Mouse (Mus musculus) liver, adult (tissue): Measurements from ENCODE around the gene Lasp1.

Experiments used
- GATA4 ChIP-seq: IDR thresholded peaks from 2 replicates; pipeline ENCODE4 v1.6.1; 2014; ENCODE audit warnings: mild to moderate bottlenecking, low read length; ENCODE audit not compliant: insufficient replicate concordance

Gene Lasp1

GRCm38 (mm10) chr11:97781832-97782563, 16.8 kb upstream of the Lasp1 start, which contains the start of gene Rpl23:
Rpl23 (minus strand) TSS chr11:97782437.
- TF ChIP-seq GATA4, result peak; percentile 51; the same call in 1 of the 2 replicates

GRCm38 (mm10) chr11:97782564-97782895, 16.3 kb upstream of the Lasp1 start:
- no peak for TF ChIP-seq GATA4

GRCm38 (mm10) chr11:97787961-97788360, 10.8 kb upstream of the Lasp1 start:
- TF ChIP-seq GATA4, result no peak

GRCm38 (mm10) chr11:97789727-97790126, 9.1 kb upstream of the Lasp1 start:
- no peak for TF ChIP-seq GATA4

GRCm38 (mm10) chr11:97793165-97793564, 5.6 kb upstream of the Lasp1 start:
- no peak for TF ChIP-seq GATA4

GRCm38 (mm10) chr11:97796910-97797309, 1.9 kb upstream of the Lasp1 start:
- no peak for TF ChIP-seq GATA4

- TF ChIP-seq GATA4, result no peak
These were observed 1.3 kb upstream of the Lasp1 start for GRCm38 (mm10) chr11:97797369-97798082.

GRCm38 (mm10) chr11:97798083-97798435, 741 bp upstream of the Lasp1 start:
- no peak for TF ChIP-seq GATA4

GRCm38 (mm10) chr11:97799146-97799993, 570 bp downstream of the Lasp1 start:
- 0 out of 2 replicates have a peak, but pooled peaks have one; percentile 11 for TF ChIP-seq GATA4

- no peak for TF ChIP-seq GATA4
These were observed 1.3 kb downstream of the Lasp1 start for GRCm38 (mm10) chr11:97799994-97800690.

- no peak for TF ChIP-seq GATA4
These were observed 2.0 kb downstream of the Lasp1 start for GRCm38 (mm10) chr11:97800691-97801408.

GRCm38 (mm10) chr11:97801409-97802193, 2.8 kb downstream of the Lasp1 start:
- no peak for TF ChIP-seq GATA4

GRCm38 (mm10) chr11:97802194-97802470, 3.3 kb downstream of the Lasp1 start:
- TF ChIP-seq GATA4, result no peak

GRCm38 (mm10) chr11:97802495-97802894, 3.7 kb downstream of the Lasp1 start:
- TF ChIP-seq GATA4, result no peak
